Mouse (Mus musculus) lung, adult 2 months (tissue): ENCODE data around the gene Ddi2.

Experiments
- CTCF ChIP-seq: fragments of 200-500 bp; IDR thresholded peaks from 2 replicates; pipeline ENCODE4 v1.5.1; 2011; ENCODE audit warnings: mild to moderate bottlenecking, low read length, control low read depth; ENCODE audit not compliant: insufficient read depth
- POLR2A ChIP-seq: fragments of 200-500 bp; IDR thresholded peaks from 2 replicates; pipeline ENCODE4 v1.6.1; 2011; ENCODE audit warnings: low read depth, mild to moderate bottlenecking, control low read depth, low read length, borderline replicate concordance; ENCODE audit errors: extremely low read depth

DNA sequence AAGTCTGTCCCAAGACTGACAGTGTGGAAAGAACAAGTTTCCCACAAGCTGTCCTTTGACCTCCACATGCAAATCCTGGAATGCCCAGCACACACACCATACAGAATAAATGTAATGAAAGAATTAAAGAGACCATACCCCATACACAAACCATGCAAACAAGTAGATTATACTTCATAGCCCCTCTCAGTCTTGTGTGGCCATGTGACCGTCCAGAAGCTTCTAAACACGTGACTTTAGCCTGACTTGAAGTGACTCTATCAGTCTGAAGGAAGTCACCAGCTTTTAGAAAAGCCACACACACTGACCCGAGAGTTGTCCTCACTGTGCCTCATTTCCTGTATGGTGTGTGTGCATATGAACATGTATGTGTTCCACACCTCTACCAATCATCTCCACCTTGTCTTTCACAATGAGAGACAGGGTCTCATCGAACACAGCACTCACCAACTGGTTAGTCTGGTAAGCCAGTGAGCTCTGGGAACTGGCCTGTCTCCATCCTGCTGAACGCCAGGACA lies 46.7 kb downstream of the Ddi2 start:
- TF ChIP-seq CTCF (no peak), POLR2A (no peak)
